Comparison of ENCODE assay signal across 8 mouse cellular contexts in genomic region chr4:135312706-135313105, GRCm38 (mm10). TPM values are rescaled to one million over a fixed set of nuclear protein-coding genes. Genes with fewer than 3 reads are reported as not detected.
DNase-seq lines count a peak whose midpoint lies in the region; TF ChIP-seq lines count a peak whose summit lies in the region.

No protein-coding gene starts in this region.

- DNase-seq in left cerebral cortex, postnatal 4 days: peak; percentile 73
- no peak for DNase-seq in left cerebral cortex, adult 11 months (ENCODE audit: low spot score)
- DNase-seq in adrenal gland, adult 2 months: peak; percentile 87
- DNase-seq in gastrocnemius, adult 2 months: peak; percentile 84
- DNase-seq in kidney, adult 11 months: peak; percentile 79
- DNase-seq in lung, adult 18-20 months: peak; percentile 88 to 92
- DNase-seq in thymus, postnatal 4 days: no peak
- DNase-seq in left cerebral cortex, postnatal 14 days (ENCODE audit: low spot score in 2 of 2): no peak

- H3K27ac ChIP-seq in gastrocnemius, adult 2 months: peak overlapping the region; percentile 86

- intact Hi-C loops in left cerebral cortex, postnatal 4 days (cut with DNase I): no loop called here
- intact Hi-C loops in gastrocnemius, adult 2 months (cut with DNase I): loop anchor here (10.0 kb wide), 1 partner anchor 368 kb away; no protein-coding TSS in a partner anchor
- intact Hi-C loops in left cerebral cortex, postnatal 14 days (cut with DNase I): no loop called here

- TF ChIP-seq CTCF in gastrocnemius, adult 2 months (IDR thresholded peaks at IDR 0.05): no peak

- H3K4me3 ChIP-seq in gastrocnemius, adult 2 months: peak overlapping the region; percentile 57

RNA-seq across cellular contexts. Expression of gene Clic4, which starts 40.1 kb away (rescaled TPM):
- 10 to 100 TPM; 27.6 to 27.8 TPM for total RNA-seq in left cerebral cortex, postnatal 4 days (2021)
- 100 to 1,000 TPM in 1 of 2 experiments, 10 to 100 TPM in 1; 80.4 to 120 TPM for total RNA-seq in adrenal gland, adult 2 months (2021)
- polyA plus RNA-seq in adrenal gland, adult 2 months (2012; rRNA removed): 42.2 and 42.7 TPM in 2 replicates
- 10 to 100 TPM; 16.9 to 33.9 TPM for total RNA-seq in gastrocnemius, adult 2 months (2021)
- total RNA-seq in left cerebral cortex, postnatal 14 days (2021): 10 to 100 TPM; 31.2 to 32.0 TPM

RNA-seq across cellular contexts. Expression of gene Srrm1, which starts 40.4 kb away (rescaled TPM):
- 100 to 1,000 TPM; 162 to 169 TPM for total RNA-seq in left cerebral cortex, postnatal 4 days (2021)
- total RNA-seq in adrenal gland, adult 2 months (2021): 100 to 1,000 TPM; 107 to 122 TPM
- 19.4 and 23.2 TPM in 2 replicates for polyA plus RNA-seq in adrenal gland, adult 2 months (2012; rRNA removed)
- total RNA-seq in gastrocnemius, adult 2 months (2021): 10 to 100 TPM; 68.8 to 71.7 TPM
- total RNA-seq in left cerebral cortex, postnatal 14 days (2021): 100 to 1,000 TPM; 112 to 137 TPM

Comparison
In these comparisons a context has a peak if more than half of its experiments do, and no peak if none do; other contexts are left out.
1. DNase-seq: peak in left cerebral cortex, postnatal 4 days (single experiment), adrenal gland, adult 2 months (single experiment), gastrocnemius, adult 2 months (single experiment), kidney, adult 11 months (single experiment) and lung, adult 18-20 months (2 of 2); none in left cerebral cortex, adult 11 months (single experiment), thymus, postnatal 4 days (single experiment) and left cerebral cortex, postnatal 14 days (0 of 2).